Mouse (Mus musculus): ENCODE measurements around the gene Dync2h1. TPM values are rescaled to one million over a fixed set of nuclear protein-coding genes. Genes with fewer than 3 reads are reported as not detected.
A peak's percentile ranks its signal among the peaks of the same experiment; 100 is the strongest.
"Not testable (repeated sequence)": the region's sequence is repeated elsewhere in the genome, so short reads cannot be mapped to it uniquely, and the experiment has no call there.

Gene Dync2h1
- total RNA-seq (2021) (1 to 10 TPM; 1.3 to 1.4 TPM), polyA plus RNA-seq (2012; rRNA removed) (0.35 and 1.1 TPM in 2 replicates)
- long read RNA-seq, partial matches to known transcripts: 0 of 5 reads
- long read RNA-seq, other reads (novel, unspliced or antisense): 5 of 5 reads

DNA sequence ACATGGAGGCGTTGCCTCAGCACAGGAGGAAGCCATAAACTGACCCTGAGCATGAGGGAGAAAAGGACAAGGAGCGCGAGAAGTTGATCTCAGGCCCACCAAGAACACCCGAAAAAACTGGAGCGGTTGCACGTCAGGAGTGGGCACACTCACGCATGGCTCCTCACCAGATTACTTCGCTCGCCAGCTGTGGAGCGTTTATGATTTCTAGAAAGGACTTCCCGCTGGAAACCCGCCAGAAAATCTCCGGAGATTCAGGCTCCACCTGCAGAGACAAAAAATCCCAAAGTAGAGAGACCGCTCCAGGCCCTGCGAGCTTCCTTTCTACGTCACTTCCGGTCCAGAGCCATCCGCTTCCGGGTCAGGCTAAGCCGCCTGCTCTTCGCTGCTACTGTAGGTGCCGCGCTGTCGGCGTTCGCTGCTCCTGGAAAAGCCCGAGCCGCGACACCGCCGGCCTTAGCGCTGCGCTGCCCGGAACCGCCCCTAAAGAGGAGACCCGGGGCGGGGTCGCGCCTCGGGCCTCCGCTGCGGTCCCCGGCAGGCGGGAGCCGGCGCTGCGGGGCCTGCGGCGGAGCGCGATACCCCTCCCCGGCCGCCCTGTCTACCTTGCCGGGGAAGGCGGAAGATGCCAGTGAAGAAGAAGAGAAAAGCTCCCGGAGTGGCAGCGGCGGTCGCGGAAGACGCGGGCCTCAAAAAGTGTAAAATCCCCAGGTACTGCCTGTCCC, at the start of gene Dync2h1, which contains the start of gene Dcun1d5:
Dync2h1 (minus strand) TSS at position 275 of the 725 bp plus-strand sequence.
Dcun1d5 (plus strand) TSS at position 349 of the 725 bp plus-strand sequence.
- Histone ChIP-seq H3K79me2 (replicated peaks; ENCODE audit: control insufficient read depth, insufficient read depth, low read length) (no peaks in the 10 kb centered on the region; the same call in 1 of the 2 replicates), H3K4me1 (ENCODE audit: control insufficient read depth, insufficient read depth, low read length) (no peaks in the 10 kb centered on the region; the same call in none of the 2 replicates), H3K36me3 (ENCODE audit: control insufficient read depth, insufficient read depth, low read length) (peaks cover 7% of the 10 kb centered on the region; the same call in 1 of the 2 replicates), H3K27me3 (ENCODE audit: control insufficient read depth, insufficient read depth, low read length) (no peaks in the 10 kb centered on the region), H3K9ac (ENCODE audit: low read depth, low read length) (peak within 1 kb of the TSS; percentile 85), H3K27ac (peak within 1 kb of the TSS; percentile 79), H3K4me3 (peak within 1 kb of the TSS; percentile 92)
- intact Hi-C loops (cut with DNase I): loop anchor here (10.0 kb wide), 1 partner anchor 600 kb away; no protein-coding TSS in a partner anchor
- peak; percentile 93 to 94 for DNase-seq
- under 1% methylated on average over 62 of the region's 62 CpGs for WGBS
- TF ChIP-seq CTCF (IDR thresholded peaks at IDR 0.05): 0 out of 2 replicates have a peak, but pooled peaks have one; percentile 3
- peak; percentile 84 for TF ChIP-seq POLR2A (IDR thresholded peaks at IDR 0.05; ENCODE audit: insufficient read depth, low read depth, low read length)
- no peak for TF ChIP-seq EP300 (IDR thresholded peaks at IDR 0.05; ENCODE audit: insufficient read depth, low read depth, low read length)

DNA sequence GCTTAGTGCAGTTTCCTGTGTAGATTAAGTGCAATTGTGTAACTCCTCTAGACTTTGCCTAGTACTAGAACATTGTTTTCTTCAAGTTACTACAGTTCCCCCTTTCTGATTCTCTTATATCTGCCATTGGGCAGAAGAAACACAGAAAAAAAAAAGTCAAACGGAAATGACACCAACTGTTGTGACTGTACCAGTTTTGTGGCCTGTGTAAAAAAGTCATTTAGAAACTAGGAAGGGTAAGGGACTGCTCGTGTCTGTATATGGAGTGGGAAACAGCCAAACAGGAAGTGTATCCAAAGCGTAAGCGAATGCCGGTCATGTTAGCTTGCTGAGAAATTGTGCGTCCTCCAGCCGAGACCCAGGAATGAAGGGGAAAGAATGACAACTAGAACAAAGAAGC, 37.2 kb upstream of the Dync2h1 start:
- intact Hi-C loops (cut with DNase I): no loop called here
- Histone ChIP-seq H3K36me3 (ENCODE audit: control insufficient read depth, insufficient read depth, low read length) (no peaks in the 10 kb centered on the region; the same call in 1 of the 2 replicates), H3K27ac (no peak overlapping the region), H3K9ac (ENCODE audit: low read depth, low read length) (no peak overlapping the region), H3K4me1 (ENCODE audit: control insufficient read depth, insufficient read depth, low read length) (no peaks in the 10 kb centered on the region), H3K79me2 (replicated peaks; ENCODE audit: control insufficient read depth, insufficient read depth, low read length) (no peaks in the 10 kb centered on the region), H3K4me3 (no peak overlapping the region), H3K27me3 (ENCODE audit: control insufficient read depth, insufficient read depth, low read length) (no peaks in the 10 kb centered on the region)
- TF ChIP-seq CTCF (IDR thresholded peaks at IDR 0.05): no peak
- TF ChIP-seq EP300 (IDR thresholded peaks at IDR 0.05; ENCODE audit: insufficient read depth, low read depth, low read length): no peak
- no peak for TF ChIP-seq POLR2A (IDR thresholded peaks at IDR 0.05; ENCODE audit: insufficient read depth, low read depth, low read length)
- no peak for DNase-seq
- WGBS: 48% methylated on average over 7 of the region's 7 CpGs

DNA sequence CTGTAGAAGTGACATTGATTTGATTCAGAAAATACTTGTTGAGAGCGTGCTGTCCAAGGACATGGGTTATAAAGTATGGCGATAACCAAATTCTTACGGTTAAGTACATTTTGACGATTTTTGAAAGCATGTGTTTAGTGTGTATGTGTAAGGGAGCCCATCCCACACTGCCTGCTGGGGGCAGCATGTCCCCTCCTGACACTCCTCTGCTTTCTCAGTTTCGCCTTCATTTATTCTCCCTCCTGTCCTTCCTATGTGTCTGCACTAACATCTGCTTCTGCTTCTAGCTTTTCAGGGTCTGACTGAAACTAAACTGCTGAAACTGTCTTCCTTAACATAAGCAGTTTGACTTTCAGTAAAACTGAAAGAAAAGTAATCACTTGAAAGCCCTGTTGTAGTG, 36.8 kb upstream of the Dync2h1 start:
- DNase-seq: no peak
- H3K4me1 ChIP-seq (ENCODE audit: control insufficient read depth, insufficient read depth, low read length): no peaks in the 10 kb centered on the region
- 85% methylated on average over 5 of the region's 5 CpGs for WGBS
- H3K36me3 ChIP-seq (ENCODE audit: control insufficient read depth, insufficient read depth, low read length): no peaks in the 10 kb centered on the region; the same call in 1 of the 2 replicates
- H3K27ac ChIP-seq: no peak overlapping the region
- no peaks in the 10 kb centered on the region for H3K27me3 ChIP-seq (ENCODE audit: control insufficient read depth, insufficient read depth, low read length)
- no peaks in the 10 kb centered on the region for H3K79me2 ChIP-seq (replicated peaks; ENCODE audit: control insufficient read depth, insufficient read depth, low read length)
- no peak overlapping the region for H3K4me3 ChIP-seq
- H3K9ac ChIP-seq (ENCODE audit: low read depth, low read length): no peak overlapping the region
- intact Hi-C loops (cut with DNase I): no loop called here
- TF ChIP-seq CTCF (IDR thresholded peaks at IDR 0.05) (no peak), EP300 (IDR thresholded peaks at IDR 0.05; ENCODE audit: insufficient read depth, low read depth, low read length) (no peak), POLR2A (IDR thresholded peaks at IDR 0.05; ENCODE audit: insufficient read depth, low read depth, low read length) (no peak)

DNA sequence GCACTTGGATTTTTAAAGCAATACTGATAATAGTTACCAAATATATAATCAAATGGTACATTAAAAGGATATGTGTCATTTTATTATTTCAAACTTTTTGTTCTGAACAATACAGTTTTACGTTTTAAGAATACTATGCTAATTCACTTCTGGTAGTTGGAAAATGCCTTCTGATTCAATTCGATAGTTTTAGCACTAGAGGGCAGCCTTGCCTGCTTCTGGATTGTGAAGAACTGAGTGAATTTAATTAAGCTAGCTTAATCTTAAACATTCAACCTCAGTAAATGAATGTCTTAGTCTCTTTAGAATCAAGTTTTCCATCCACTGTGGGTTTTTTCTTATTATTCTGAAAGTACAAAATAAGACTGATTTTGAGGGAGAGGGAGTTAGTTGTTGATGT, 32.0 kb upstream of the Dync2h1 start:
- 42% methylated on average over 2 of the region's 2 CpGs for WGBS
- Histone ChIP-seq H3K4me1 (ENCODE audit: control insufficient read depth, insufficient read depth, low read length) (no peaks in the 10 kb centered on the region), H3K4me3 (no peak overlapping the region), H3K79me2 (replicated peaks; ENCODE audit: control insufficient read depth, insufficient read depth, low read length) (no peaks in the 10 kb centered on the region), H3K27me3 (ENCODE audit: control insufficient read depth, insufficient read depth, low read length) (no peaks in the 10 kb centered on the region), H3K27ac (no peak overlapping the region), H3K36me3 (ENCODE audit: control insufficient read depth, insufficient read depth, low read length) (no peaks in the 10 kb centered on the region; the same call in 1 of the 2 replicates), H3K9ac (ENCODE audit: low read depth, low read length) (no peak overlapping the region)
- TF ChIP-seq POLR2A (IDR thresholded peaks at IDR 0.05; ENCODE audit: insufficient read depth, low read depth, low read length) (no peak), EP300 (IDR thresholded peaks at IDR 0.05; ENCODE audit: insufficient read depth, low read depth, low read length) (no peak), CTCF (IDR thresholded peaks at IDR 0.05) (peak; percentile 83)
- intact Hi-C loops (cut with DNase I): loop anchor here (2.0 kb wide), 1 partner anchor 379 kb away; no protein-coding TSS in a partner anchor
- no peak for DNase-seq

DNA sequence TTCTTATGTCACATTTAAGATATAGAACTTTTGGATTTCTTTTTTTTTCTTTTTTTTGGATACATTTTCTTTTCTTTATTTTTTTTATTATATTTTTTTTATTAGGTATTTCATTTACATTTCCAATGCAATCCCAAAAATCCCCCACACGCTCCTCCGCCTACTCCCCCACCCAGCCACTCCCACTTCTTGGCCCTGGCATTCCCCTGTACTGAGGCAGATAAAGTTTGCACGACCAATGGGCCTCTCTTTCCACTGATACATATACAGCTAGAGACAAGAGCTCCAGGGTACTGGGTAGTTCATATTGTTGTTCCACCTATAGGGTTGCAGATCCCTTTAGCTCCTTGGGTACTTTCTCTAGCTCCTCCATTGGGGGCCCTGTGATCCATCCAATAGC, 6.4 kb upstream of the Dync2h1 start:
- H3K4me3 ChIP-seq; H3K27ac ChIP-seq; H3K27me3 ChIP-seq (ENCODE audit: control insufficient read depth, insufficient read depth, low read length); H3K4me1 ChIP-seq (ENCODE audit: control insufficient read depth, insufficient read depth, low read length); H3K36me3 ChIP-seq (ENCODE audit: control insufficient read depth, insufficient read depth, low read length); intact Hi-C loops (cut with DNase I); H3K79me2 ChIP-seq (replicated peaks; ENCODE audit: control insufficient read depth, insufficient read depth, low read length); DNase-seq; H3K9ac ChIP-seq (ENCODE audit: low read depth, low read length): not testable (repeated sequence)
- WGBS: 87% methylated on average over 3 of the region's 3 CpGs

DNA sequence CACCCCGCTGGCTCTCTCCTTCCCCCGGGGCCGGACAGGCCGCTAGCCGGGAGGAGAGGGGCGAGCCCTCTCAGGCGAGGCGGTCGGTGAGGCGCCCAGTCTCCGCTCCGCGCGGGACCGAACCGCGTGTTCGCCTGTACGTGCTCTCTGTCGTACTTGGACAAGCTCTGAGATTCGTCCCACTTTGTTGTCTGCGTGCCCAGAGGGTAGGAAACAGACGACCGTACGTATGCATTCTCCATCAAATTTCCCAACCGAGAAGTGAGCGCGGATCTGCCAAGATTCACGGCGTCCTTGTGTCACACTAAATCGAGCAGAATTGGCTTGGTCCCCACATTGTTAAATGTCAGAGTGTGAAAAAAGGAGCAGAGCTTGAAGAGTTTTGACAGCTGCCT, 648 bp upstream of the Dync2h1 start:
- peaks cover 7% of the 10 kb centered on the region; the same call in 1 of the 2 replicates for H3K36me3 ChIP-seq (ENCODE audit: control insufficient read depth, insufficient read depth, low read length)
- WGBS: under 1% methylated on average over 31 of the region's 31 CpGs
- peak overlapping the region; percentile 85 for H3K9ac ChIP-seq (ENCODE audit: low read depth, low read length)
- no peaks in the 10 kb centered on the region; the same call in 1 of the 2 replicates for H3K79me2 ChIP-seq (replicated peaks; ENCODE audit: control insufficient read depth, insufficient read depth, low read length)
- peak overlapping the region; percentile 92 for H3K4me3 ChIP-seq
- no peak for TF ChIP-seq POLR2A (IDR thresholded peaks at IDR 0.05; ENCODE audit: insufficient read depth, low read depth, low read length)
- TF ChIP-seq EP300 (IDR thresholded peaks at IDR 0.05; ENCODE audit: insufficient read depth, low read depth, low read length): no peak
- no peak for TF ChIP-seq CTCF (IDR thresholded peaks at IDR 0.05)
- peak overlapping the region; percentile 79 for H3K27ac ChIP-seq
- no peaks in the 10 kb centered on the region; the same call in none of the 2 replicates for H3K4me1 ChIP-seq (ENCODE audit: control insufficient read depth, insufficient read depth, low read length)
- intact Hi-C loops (cut with DNase I): loop anchor here (10.0 kb wide), 1 partner anchor 600 kb away; no protein-coding TSS in a partner anchor
- DNase-seq: no peak
- no peaks in the 10 kb centered on the region for H3K27me3 ChIP-seq (ENCODE audit: control insufficient read depth, insufficient read depth, low read length)

Measured in heart, adult 2 months (tissue).